Mouse (Mus musculus): ENCODE results near the gene Casp14. TPM values are rescaled to one million over a fixed set of nuclear protein-coding genes. Genes with fewer than 3 reads are reported as not detected.

The Casp14 gene
- not detected for polyA plus RNA-seq (2012; fragmentation: generic; extraction: Trizol)

DNA sequence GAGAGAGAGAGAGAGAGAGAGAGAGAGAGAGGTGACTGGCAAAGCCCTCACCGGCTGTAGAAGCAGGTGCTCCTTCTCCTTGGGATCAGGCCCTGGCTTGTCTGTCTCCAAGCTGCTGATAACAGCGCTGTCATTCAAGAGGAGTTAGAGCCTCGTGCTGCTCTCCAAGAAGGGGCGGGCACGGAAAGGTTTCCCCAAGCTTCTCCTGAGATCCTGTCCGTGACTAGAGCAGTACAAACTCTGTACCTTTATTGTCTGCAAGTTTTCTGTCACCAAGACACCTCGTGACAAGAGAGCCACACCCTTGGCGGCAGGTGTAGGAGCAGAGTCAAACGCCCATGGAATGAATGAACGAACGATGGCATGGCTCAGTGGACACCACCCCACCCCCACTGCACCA is at the start of gene Casp14:
Casp14 (minus strand) TSS at position 239 of the 400 bp plus-strand sequence.
- Histone ChIP-seq H3K4me2 (ENCODE audit: low read depth) (no peak within 1 kb of the TSS), H3K79me2 (ENCODE audit: control insufficient read depth, insufficient read depth) (no peaks in the 10 kb centered on the region), H3K36me3 (ENCODE audit: control insufficient read depth, insufficient read depth) (no peaks in the 10 kb centered on the region), H3K27me3 (ENCODE audit: control insufficient read depth, insufficient read depth, insufficient read length) (no peaks in the 10 kb centered on the region), H3ac (ENCODE audit: control insufficient read depth, insufficient read length) (no peak within 1 kb of the TSS), H3K4me3 (no peak within 1 kb of the TSS)
- TF ChIP-seq SRF (IDR thresholded peaks at IDR 0.05; ENCODE audit: control insufficient read depth, insufficient read length, low read depth) = no peak
- no peak for TF ChIP-seq TCF12 (IDR thresholded peaks at IDR 0.05; ENCODE audit: insufficient read depth, poor library complexity, severe bottlenecking)
- TF ChIP-seq REST (IDR thresholded peaks at IDR 0.05; ENCODE audit: insufficient read depth, insufficient read length) = no peak
- no peak for TF ChIP-seq TCF3 (IDR thresholded peaks at IDR 0.05; ENCODE audit: insufficient read length, low read depth)
- TF ChIP-seq MYOD1 (IDR thresholded peaks at IDR 0.05; ENCODE audit: control insufficient read depth in 1 of 3, insufficient read length in 2 of 3, low read depth in 2 of 3) = no peak
- no peak for TF ChIP-seq CEBPB (IDR thresholded peaks at IDR 0.05; ENCODE audit: insufficient read depth, poor library complexity, severe bottlenecking)
- TF ChIP-seq E2F4 (IDR thresholded peaks at IDR 0.05; ENCODE audit: insufficient read depth) = no peak
- TF ChIP-seq MYOG (IDR thresholded peaks at IDR 0.05; ENCODE audit: control insufficient read depth in 1 of 3, insufficient read depth in 1 of 3, insufficient read length in 2 of 3, low read depth in 2 of 3) = no peak
- TF ChIP-seq MAX (IDR thresholded peaks at IDR 0.05; ENCODE audit: low read depth) = no peak
- no peak for TF ChIP-seq POLR2AphosphoS2 (IDR thresholded peaks at IDR 0.05; ENCODE audit: insufficient read length, low read depth)
- no peak for TF ChIP-seq POLR2A (IDR thresholded peaks at IDR 0.05; ENCODE audit: insufficient read length, low read depth)
- TF ChIP-seq USF1 (IDR thresholded peaks at IDR 0.05; ENCODE audit: low read depth) = no peak

DNA sequence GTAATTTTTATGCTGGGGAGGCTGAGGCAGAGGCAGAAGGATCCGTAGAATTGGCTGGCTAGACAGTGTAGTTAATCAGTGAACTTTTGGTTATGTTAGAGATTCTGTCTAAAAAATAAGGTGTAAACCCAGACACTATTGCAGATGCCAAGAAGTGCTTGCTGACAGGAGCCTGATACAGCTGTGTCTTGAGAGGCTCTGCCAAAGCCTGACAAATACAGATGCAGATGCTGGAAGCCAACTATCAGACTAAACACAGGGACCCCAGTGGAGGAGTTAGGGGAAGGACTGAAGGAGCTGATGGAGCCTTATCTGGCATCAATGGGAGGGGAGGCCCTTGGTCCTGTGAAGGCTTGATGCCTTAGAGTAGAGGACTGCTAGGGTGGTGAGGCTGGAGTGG is 47.5 kb upstream of the Casp14 start:
- TF ChIP-seq SRF (IDR thresholded peaks at IDR 0.05; ENCODE audit: control insufficient read depth, insufficient read length, low read depth) (no peak), TCF12 (IDR thresholded peaks at IDR 0.05; ENCODE audit: insufficient read depth, poor library complexity, severe bottlenecking) (no peak), POLR2A (IDR thresholded peaks at IDR 0.05; ENCODE audit: insufficient read length, low read depth) (no peak)
- H3K27me3 ChIP-seq (ENCODE audit: control insufficient read depth, insufficient read depth, insufficient read length) = no peaks in the 10 kb centered on the region
- no peaks in the 10 kb centered on the region for H3K36me3 ChIP-seq (ENCODE audit: control insufficient read depth, insufficient read depth)

DNA sequence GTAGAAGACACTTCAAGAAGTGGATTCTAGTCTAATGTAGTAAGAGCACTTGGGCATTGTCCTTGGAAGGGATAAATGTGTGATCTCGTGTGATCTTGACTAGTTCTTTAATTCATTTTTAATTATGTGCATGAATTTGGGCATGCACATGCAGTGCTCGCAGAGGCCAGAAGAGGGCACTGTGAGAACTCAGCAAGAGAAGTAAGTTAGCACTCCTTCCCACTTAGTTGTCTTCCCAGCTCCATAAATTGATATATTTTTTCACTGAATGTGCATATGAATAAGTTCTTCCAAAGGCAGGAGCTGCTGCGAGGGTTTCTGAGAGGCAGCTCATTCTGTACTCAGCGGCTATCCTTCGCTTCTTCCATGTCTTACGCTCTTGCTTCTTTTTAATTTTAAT is 37.9 kb upstream of the Casp14 start:
- TF ChIP-seq USF1 (IDR thresholded peaks at IDR 0.05; ENCODE audit: low read depth) = no peak
- Histone ChIP-seq H3K4me2 (ENCODE audit: low read depth) (no peak overlapping the region), H3K4me3 (no peak overlapping the region), H3K79me2 (ENCODE audit: control insufficient read depth, insufficient read depth) (no peaks in the 10 kb centered on the region), H3ac (ENCODE audit: control insufficient read depth, insufficient read length) (no peak overlapping the region), H3K36me3 (ENCODE audit: control insufficient read depth, insufficient read depth) (no peaks in the 10 kb centered on the region), H3K27me3 (ENCODE audit: control insufficient read depth, insufficient read depth, insufficient read length) (peaks cover 10% of the 10 kb centered on the region)

More for the DNA sequence above, 47.5 kb upstream of the Casp14 start:
- no peak overlapping the region for H3ac ChIP-seq (ENCODE audit: control insufficient read depth, insufficient read length)
- no peak overlapping the region for H3K4me3 ChIP-seq
- H3K4me2 ChIP-seq (ENCODE audit: low read depth) = no peak overlapping the region
- no peaks in the 10 kb centered on the region for H3K79me2 ChIP-seq (ENCODE audit: control insufficient read depth, insufficient read depth)

- no peaks in the 10 kb centered on the region for H3K36me3 ChIP-seq (ENCODE audit: control insufficient read depth, insufficient read depth)
- no peak within 1 kb of the TSS for H3K4me3 ChIP-seq
- H3K4me2 ChIP-seq (ENCODE audit: low read depth) = no peak within 1 kb of the TSS
- H3K79me2 ChIP-seq (ENCODE audit: control insufficient read depth, insufficient read depth) = no peaks in the 10 kb centered on the region
- TF ChIP-seq USF1 (IDR thresholded peaks at IDR 0.05; ENCODE audit: low read depth) (no peak), REST (IDR thresholded peaks at IDR 0.05; ENCODE audit: insufficient read depth, insufficient read length) (no peak), POLR2A (IDR thresholded peaks at IDR 0.05; ENCODE audit: insufficient read length, low read depth) (no peak), MYOG (IDR thresholded peaks at IDR 0.05; ENCODE audit: control insufficient read depth in 1 of 3, insufficient read depth in 1 of 3, insufficient read length in 2 of 3, low read depth in 2 of 3) (no peak), POLR2AphosphoS2 (IDR thresholded peaks at IDR 0.05; ENCODE audit: insufficient read length, low read depth) (no peak), CEBPB (IDR thresholded peaks at IDR 0.05; ENCODE audit: insufficient read depth, poor library complexity, severe bottlenecking) (no peak), MAX (IDR thresholded peaks at IDR 0.05; ENCODE audit: low read depth) (no peak), E2F4 (IDR thresholded peaks at IDR 0.05; ENCODE audit: insufficient read depth) (no peak), TCF3 (IDR thresholded peaks at IDR 0.05; ENCODE audit: insufficient read length, low read depth) (no peak), SRF (IDR thresholded peaks at IDR 0.05; ENCODE audit: control insufficient read depth, insufficient read length, low read depth) (no peak), TCF12 (IDR thresholded peaks at IDR 0.05; ENCODE audit: insufficient read depth, poor library complexity, severe bottlenecking) (no peak), MYOD1 (IDR thresholded peaks at IDR 0.05; ENCODE audit: control insufficient read depth in 1 of 3, insufficient read length in 2 of 3, low read depth in 2 of 3) (no peak)
- H3K27me3 ChIP-seq (ENCODE audit: control insufficient read depth, insufficient read depth, insufficient read length) = peaks cover 10% of the 10 kb centered on the region
- H3ac ChIP-seq (ENCODE audit: control insufficient read depth, insufficient read length) = no peak within 1 kb of the TSS
Measured at GRCm38 (mm10) chr10:78752452-78753191, 34.5 kb upstream of the Casp14 start, which contains the start of gene Ccdc105. Gene Ccdc105, minus strand, starts transcription at chr10:78753065.

- H3K36me3 ChIP-seq (ENCODE audit: control insufficient read depth, insufficient read depth) = no peaks in the 10 kb centered on the region
- H3K27me3 ChIP-seq (ENCODE audit: control insufficient read depth, insufficient read depth, insufficient read length) = peaks cover 10% of the 10 kb centered on the region
- no peak for TF ChIP-seq SRF (IDR thresholded peaks at IDR 0.05; ENCODE audit: control insufficient read depth, insufficient read length, low read depth)
- TF ChIP-seq MAX (IDR thresholded peaks at IDR 0.05; ENCODE audit: low read depth) = no peak
- no peak for TF ChIP-seq TCF3 (IDR thresholded peaks at IDR 0.05; ENCODE audit: insufficient read length, low read depth)
- no peak for TF ChIP-seq POLR2AphosphoS2 (IDR thresholded peaks at IDR 0.05; ENCODE audit: insufficient read length, low read depth)
- no peak for TF ChIP-seq POLR2A (IDR thresholded peaks at IDR 0.05; ENCODE audit: insufficient read length, low read depth)
- TF ChIP-seq USF1 (IDR thresholded peaks at IDR 0.05; ENCODE audit: low read depth) = no peak
- TF ChIP-seq TCF12 (IDR thresholded peaks at IDR 0.05; ENCODE audit: insufficient read depth, poor library complexity, severe bottlenecking) = no peak
- no peak for TF ChIP-seq MYOD1 (IDR thresholded peaks at IDR 0.05; ENCODE audit: control insufficient read depth in 1 of 3, insufficient read length in 2 of 3, low read depth in 2 of 3)
- TF ChIP-seq REST (IDR thresholded peaks at IDR 0.05; ENCODE audit: insufficient read depth, insufficient read length) = no peak
- no peak for TF ChIP-seq MYOG (IDR thresholded peaks at IDR 0.05; ENCODE audit: control insufficient read depth in 1 of 3, insufficient read depth in 1 of 3, insufficient read length in 2 of 3, low read depth in 2 of 3)
- no peak for TF ChIP-seq E2F4 (IDR thresholded peaks at IDR 0.05; ENCODE audit: insufficient read depth)
- no peak for TF ChIP-seq CEBPB (IDR thresholded peaks at IDR 0.05; ENCODE audit: insufficient read depth, poor library complexity, severe bottlenecking)
- no peaks in the 10 kb centered on the region for H3K79me2 ChIP-seq (ENCODE audit: control insufficient read depth, insufficient read depth)
- no peak overlapping the region for H3K4me3 ChIP-seq
- H3K4me2 ChIP-seq (ENCODE audit: low read depth) = no peak overlapping the region
- no peak overlapping the region for H3ac ChIP-seq (ENCODE audit: control insufficient read depth, insufficient read length)
Measured at GRCm38 (mm10) chr10:78748946-78749345, 30.9 kb upstream of the Casp14 start.

Measured in myocyte (in vitro differentiated cells).